Mouse (Mus musculus) liver, adult 2 months (tissue): ENCODE measurements around the gene Olfr1291-ps1. TPM values are rescaled to one million over a fixed set of nuclear protein-coding genes. Genes with fewer than 3 reads are reported as not detected.

ENCODE experiments used
- DNase-seq: peaks from one replicate; pipeline ENCODE4 v3.0.0-alpha.2; 2011; ENCODE audit warnings: low read depth, low spot score; ENCODE audit errors: extremely low read depth
- H3K27ac ChIP-seq: fragments of 200-500 bp; replicated peaks from 2 replicates; pipeline ENCODE4 v1.5.1; 2012; ENCODE audit warnings: low read depth, mild to moderate bottlenecking, control low read depth, inconsistent platforms, low read length; ENCODE audit not compliant: insufficient read depth
- H3K27me3 ChIP-seq: fragments of 200-500 bp; 2 replicates; pipeline ENCODE4 v1.6.1; 2012; ENCODE audit warnings: mild to moderate bottlenecking, moderate library complexity, low read length, inconsistent platforms; ENCODE audit not compliant: control insufficient read depth, insufficient read depth
- H3K36me3 ChIP-seq: fragments of 200-500 bp; 2 replicates; pipeline ENCODE4 v1.6.1; 2012; ENCODE audit warnings: low read length, inconsistent platforms; ENCODE audit not compliant: control insufficient read depth, insufficient read depth
- H3K4me1 ChIP-seq: fragments of 200-500 bp; 2 replicates; pipeline ENCODE4 v1.6.1; 2011; ENCODE audit warnings: low read length; ENCODE audit not compliant: control insufficient read depth, insufficient read depth
- H3K4me3 ChIP-seq: fragments of 200-500 bp; 2 replicates; pipeline ENCODE4 v1.5.1; 2011; ENCODE audit warnings: low read depth, mild to moderate bottlenecking, control low read depth, low read length, moderate library complexity; ENCODE audit not compliant: insufficient read depth
- H3K79me2 ChIP-seq: fragments of 200-500 bp; 2 replicates; pipeline ENCODE4 v1.6.1; 2012; ENCODE audit warnings: inconsistent platforms, mild to moderate bottlenecking, low read length, moderate library complexity; ENCODE audit not compliant: control insufficient read depth, insufficient read depth
- H3K9ac ChIP-seq: fragments of 200-500 bp; 2 replicates; pipeline ENCODE4 v1.6.1; 2012; ENCODE audit warnings: low read depth, mild to moderate bottlenecking, control low read depth, inconsistent platforms, low read length
- CTCF ChIP-seq: fragments of 200-500 bp; IDR thresholded peaks from 2 replicates; pipeline ENCODE4 v1.5.1; 2011; ENCODE audit warnings: low read depth, low read length, control low read depth
- POLR2A ChIP-seq: fragments of 200-500 bp; IDR thresholded peaks from 2 replicates; pipeline ENCODE4 v1.6.1; 2011; ENCODE audit warnings: low read length, control low read depth; ENCODE audit not compliant: insufficient read depth; ENCODE audit errors: extremely low read depth
- WGBS: fragments of 180-500 bp; shearing (Covaris S2); methylation state at CpG from one replicate; pipeline ENCODE4 v1.1.7; 2018; 5-methylcytosine and 5-hydroxymethylcytosine counted together
- polyA plus RNA-seq: library from polyadenylated mRNA; depleted of rRNA; stranded (reverse); fragments of >200 nt; gene quantifications from 2 replicates; pipeline ENCODE4 v1.2.3, GENCODE M21; 2012; rRNA removed
- total RNA-seq: library from RNA; depleted of rRNA; stranded (reverse); fragments of >200 nt; gene quantifications from 2 replicates; pipeline ENCODE4 v1.2.3, GENCODE M21; 2014; rRNA removed

Gene Olfr1291-ps1
- total and polyA plus RNA-seq, 2 experiments, result not detected

DNA sequence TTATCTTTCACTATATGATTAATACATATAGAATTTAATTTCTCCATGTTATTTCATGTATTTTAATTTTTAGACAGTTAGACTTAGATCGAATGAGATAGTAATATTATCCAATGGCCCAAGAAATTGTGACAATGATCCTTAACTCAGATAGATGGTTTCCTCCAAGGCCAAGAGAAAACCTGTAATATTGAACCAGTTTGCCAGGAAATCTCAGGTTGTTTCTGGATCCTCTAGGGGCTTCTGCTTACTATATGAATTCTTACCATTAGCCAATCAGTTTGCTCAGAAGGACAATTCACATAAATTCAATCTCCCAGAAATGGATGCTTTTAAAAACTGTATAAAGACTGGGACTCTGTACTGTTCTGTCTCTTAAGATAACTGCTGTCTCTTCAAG, 27.9 kb downstream of the Olfr1291-ps1 start, which contains the start of gene Olfr1293-ps:
Olfr1293-ps (plus strand) TSS at position 301 of the 400 bp plus-strand sequence.
- no peaks in the 10 kb centered on the region for H3K36me3 ChIP-seq
- no peaks in the 10 kb centered on the region for H3K27me3 ChIP-seq
- WGBS, result 72% methylated on average over 1 of the region's 1 CpGs
- no peak within 1 kb of the TSS for H3K27ac ChIP-seq
- no peak for TF ChIP-seq POLR2A
- TF ChIP-seq CTCF, result no peak
- no peak within 1 kb of the TSS for H3K9ac ChIP-seq
- no peak for DNase-seq
- no peaks in the 10 kb centered on the region for H3K79me2 ChIP-seq
- H3K4me1 ChIP-seq, result no peaks in the 10 kb centered on the region
- no peak within 1 kb of the TSS for H3K4me3 ChIP-seq

DNA sequence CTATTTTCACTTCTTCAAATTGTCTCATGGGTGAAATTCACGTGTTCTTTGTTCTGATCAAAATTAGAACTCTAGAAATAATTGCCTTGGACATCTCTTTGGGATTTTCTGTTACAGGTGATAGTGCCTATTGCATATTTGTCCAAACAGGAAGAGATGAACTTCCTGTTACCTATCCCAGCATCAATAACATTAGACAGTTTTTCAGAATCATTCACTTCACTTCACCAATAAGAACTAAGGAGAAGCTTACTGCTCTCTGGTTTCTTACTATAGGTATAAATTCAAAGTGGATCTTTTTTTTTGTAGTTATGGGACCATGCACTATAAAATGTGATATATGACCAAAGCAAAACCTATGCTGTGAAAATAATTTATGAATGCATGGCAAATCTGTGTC, 43.2 kb downstream of the Olfr1291-ps1 start, which contains the start of gene Olfr1294:
Olfr1294 (minus strand) TSS at position 101 of the 400 bp plus-strand sequence.
- no peak for TF ChIP-seq CTCF
- TF ChIP-seq POLR2A, result no peak
- Histone ChIP-seq H3K36me3 (no peaks in the 10 kb centered on the region), H3K4me1 (no peaks in the 10 kb centered on the region), H3K79me2 (no peaks in the 10 kb centered on the region), H3K4me3 (no peak within 1 kb of the TSS), H3K9ac (no peak within 1 kb of the TSS), H3K27me3 (no peaks in the 10 kb centered on the region), H3K27ac (no peak within 1 kb of the TSS)
- 32% methylated on average over 1 of the region's 1 CpGs for WGBS
- DNase-seq, result no peak

Other genes starting within 250 kb of the Olfr1291-ps1 start
- gene Olfr1276, start 242.7 kb upstream of the Olfr1291-ps1 start, total RNA-seq, result not detected in 2 replicates
- not detected in 2 replicates for gene Olfr1276, start 242.7 kb upstream of the Olfr1291-ps1 start, polyA plus RNA-seq
- gene Olfr1277, start 223.1 kb upstream of the Olfr1291-ps1 start, total RNA-seq, result not detected in 2 replicates
- gene Olfr1277, start 223.1 kb upstream of the Olfr1291-ps1 start, polyA plus RNA-seq, result not detected in 2 replicates
- gene Olfr1278, start 207.0 kb upstream of the Olfr1291-ps1 start, total RNA-seq, result not detected in 2 replicates
- not detected in 2 replicates for gene Olfr1278, start 207.0 kb upstream of the Olfr1291-ps1 start, polyA plus RNA-seq
- gene Olfr1279, start 196.5 kb upstream of the Olfr1291-ps1 start, total RNA-seq, result not detected in 2 replicates
- not detected in 2 replicates for gene Olfr1279, start 196.5 kb upstream of the Olfr1291-ps1 start, polyA plus RNA-seq
- not detected in 2 replicates for gene Olfr1280, start 183.2 kb upstream of the Olfr1291-ps1 start, total RNA-seq
- not detected in 2 replicates for gene Olfr1280, start 183.2 kb upstream of the Olfr1291-ps1 start, polyA plus RNA-seq
- gene Olfr1281, start 170.7 kb upstream of the Olfr1291-ps1 start, total RNA-seq, result not detected in 2 replicates
- gene Olfr1281, start 170.7 kb upstream of the Olfr1291-ps1 start, polyA plus RNA-seq, result not detected in 2 replicates
- gene Olfr1282, start 161.1 kb upstream of the Olfr1291-ps1 start, total RNA-seq, result not detected in 2 replicates
- gene Olfr1282, start 161.1 kb upstream of the Olfr1291-ps1 start, polyA plus RNA-seq, result not detected in 2 replicates
- not detected in 2 replicates for gene Olfr1283, start 130.4 kb upstream of the Olfr1291-ps1 start, total RNA-seq
- gene Olfr1283, start 130.4 kb upstream of the Olfr1291-ps1 start, polyA plus RNA-seq, result not detected in 2 replicates
- not detected in 2 replicates for gene Olfr1284, start 121.7 kb upstream of the Olfr1291-ps1 start, total RNA-seq
- gene Olfr1284, start 121.7 kb upstream of the Olfr1291-ps1 start, polyA plus RNA-seq, result not detected in 2 replicates
- gene Olfr1286, start 74.1 kb upstream of the Olfr1291-ps1 start, total RNA-seq, result not detected in 2 replicates
- gene Olfr1286, start 74.1 kb upstream of the Olfr1291-ps1 start, polyA plus RNA-seq, result not detected in 2 replicates
- not detected in 2 replicates for gene Olfr1287, start 48.0 kb upstream of the Olfr1291-ps1 start, total RNA-seq
- not detected in 2 replicates for gene Olfr1287, start 48.0 kb upstream of the Olfr1291-ps1 start, polyA plus RNA-seq
- gene Olfr1288, start 23.1 kb upstream of the Olfr1291-ps1 start, total RNA-seq, result not detected in 2 replicates
- gene Olfr1288, start 23.1 kb upstream of the Olfr1291-ps1 start, polyA plus RNA-seq, result not detected in 2 replicates
- gene Olfr1289, start 16.4 kb upstream of the Olfr1291-ps1 start, total RNA-seq, result not detected in 2 replicates
- not detected in 2 replicates for gene Olfr1289, start 16.4 kb upstream of the Olfr1291-ps1 start, polyA plus RNA-seq
- not detected in 2 replicates for gene Olfr1290, start 3.4 kb upstream of the Olfr1291-ps1 start, total RNA-seq
- gene Olfr1290, start 3.4 kb upstream of the Olfr1291-ps1 start, polyA plus RNA-seq, result not detected in 2 replicates
- gene Olfr1293-ps, start 28.0 kb downstream of the Olfr1291-ps1 start, total RNA-seq, result not detected in 2 replicates
- not detected in 2 replicates for gene Olfr1293-ps, start 28.0 kb downstream of the Olfr1291-ps1 start, polyA plus RNA-seq
- gene Olfr1294, start 43.1 kb downstream of the Olfr1291-ps1 start, total RNA-seq, result not detected in 2 replicates
- gene Olfr1294, start 43.1 kb downstream of the Olfr1291-ps1 start, polyA plus RNA-seq, result not detected in 2 replicates
- not detected in 2 replicates for gene Olfr1295, start 72.5 kb downstream of the Olfr1291-ps1 start, total RNA-seq
- not detected in 2 replicates for gene Olfr1295, start 72.5 kb downstream of the Olfr1291-ps1 start, polyA plus RNA-seq
- gene Olfr1297, start 129.3 kb downstream of the Olfr1291-ps1 start, total RNA-seq, result not detected in 2 replicates
- gene Olfr1297, start 129.3 kb downstream of the Olfr1291-ps1 start, polyA plus RNA-seq, result not detected in 2 replicates
- gene Olfr1298, start 152.0 kb downstream of the Olfr1291-ps1 start, total RNA-seq, result not detected in 2 replicates
- gene Olfr1298, start 152.0 kb downstream of the Olfr1291-ps1 start, polyA plus RNA-seq, result not detected in 2 replicates
- not detected in 2 replicates for gene Olfr1299, start 164.2 kb downstream of the Olfr1291-ps1 start, total RNA-seq
- gene Olfr1299, start 164.2 kb downstream of the Olfr1291-ps1 start, polyA plus RNA-seq, result not detected in 2 replicates